Mouse (Mus musculus): ENCODE data around the gene Bmpr2.

GRCm38 (mm10) chr1:59739577-59740354 lies 23.4 kb upstream of the Bmpr2 start:
- TF ChIP-seq CTCF (IDR thresholded peaks at IDR 0.05; ENCODE audit: insufficient read depth, low read depth, low read length) (no peak), POLR2A (IDR thresholded peaks at IDR 0.05; ENCODE audit: insufficient read depth, low read depth, low read length) (no peak)
